Mouse (Mus musculus) limb, embryonic 10.5 days (tissue): ENCODE results near the gene Grcc10. TPM values are rescaled to one million over a fixed set of nuclear protein-coding genes. Genes with fewer than 3 reads are reported as not detected.
A peak's percentile ranks its signal among the peaks of the same experiment; 100 is the strongest.

Experiments used
- DNase-seq: peaks from one replicate; pipeline ENCODE4 v3.0.0-alpha.2; 2017; ENCODE audit warnings: low spot score
- H3K27ac ChIP-seq: fragments of 300-500 bp; sonication (generic); 2 replicates; pipeline ENCODE4 v1.5.1; 2016; ENCODE audit warnings: mild to moderate bottlenecking
- H3K27me3 ChIP-seq: fragments of 300-500 bp; sonication (generic); 2 replicates; pipeline ENCODE4 v1.6.1; 2016; ENCODE audit warnings: low read depth, mild to moderate bottlenecking; ENCODE audit not compliant: poor library complexity, severe bottlenecking
- H3K36me3 ChIP-seq: fragments of 300-500 bp; sonication (generic); 2 replicates; pipeline ENCODE4 v1.6.1; 2016; ENCODE audit warnings: mild to moderate bottlenecking, moderate library complexity
- H3K4me1 ChIP-seq: fragments of 300-500 bp; sonication (generic); 2 replicates; pipeline ENCODE4 v1.6.1; 2016
- H3K4me3 ChIP-seq: fragments of 300-500 bp; sonication (generic); 2 replicates; pipeline ENCODE4 v1.5.1; 2016; ENCODE audit warnings: mild to moderate bottlenecking, moderate library complexity
- H3K9me3 ChIP-seq: fragments of 300-500 bp; sonication (generic); replicated peaks from 2 replicates; pipeline ENCODE4 v1.6.1; 2016; ENCODE audit warnings: mild to moderate bottlenecking
- WGBS: fragments of 180-500 bp; shearing (Covaris S2); methylation state at CpG from one replicate; pipeline ENCODE4 v1.1.7; 2016; 5-methylcytosine and 5-hydroxymethylcytosine counted together
- polyA plus RNA-seq: library from polyadenylated mRNA; unstranded; fragments of >200 nt; fragmentation: Nextera tagmentation; extraction: Ambion mirVana; gene quantifications from 2 replicates; pipeline ENCODE4 v1.2.1, GENCODE M21; 2016

Gene Grcc10
- polyA plus RNA-seq, 1 experiment from 2014 or later, result 460 TPM

GRCm38 (mm10) chr6:124753861-124754260 is 12.7 kb upstream of the Grcc10 start:
- no peaks in the 10 kb centered on the region for H3K27me3 ChIP-seq
- peaks cover 41% of the 10 kb centered on the region for H3K4me1 ChIP-seq
- no peak overlapping the region for H3K27ac ChIP-seq
- peaks cover 42% of the 10 kb centered on the region for H3K36me3 ChIP-seq
- WGBS, result 88% methylated on average over 2 of the region's 2 CpGs
- no peaks in the 10 kb centered on the region for H3K9me3 ChIP-seq
- DNase-seq, result no peak
- no peak overlapping the region for H3K4me3 ChIP-seq

- peaks cover 68% of the 10 kb centered on the region for H3K36me3 ChIP-seq
- no peaks in the 10 kb centered on the region for H3K9me3 ChIP-seq
- no peak overlapping the region for H3K4me3 ChIP-seq
- DNase-seq, result no peak
- no peak overlapping the region for H3K27ac ChIP-seq
- H3K4me1 ChIP-seq, result peaks cover 35% of the 10 kb centered on the region
- no peaks in the 10 kb centered on the region for H3K27me3 ChIP-seq
- WGBS, result 85% methylated on average over 8 of the region's 8 CpGs
Measured at GRCm38 (mm10) chr6:124750405-124750804, 9.2 kb upstream of the Grcc10 start.

- H3K4me3 ChIP-seq, result peak overlapping the region; percentile 66
- H3K27ac ChIP-seq, result peak overlapping the region; percentile 96
- peaks cover 80% of the 10 kb centered on the region for H3K36me3 ChIP-seq
- H3K9me3 ChIP-seq, result no peaks in the 10 kb centered on the region
- no peak for DNase-seq
- WGBS, result 87% methylated on average over 7 of the region's 7 CpGs
- H3K27me3 ChIP-seq, result no peaks in the 10 kb centered on the region
- H3K4me1 ChIP-seq, result peaks cover 37% of the 10 kb centered on the region
Measured at GRCm38 (mm10) chr6:124746654-124747632, 5.8 kb upstream of the Grcc10 start.

GRCm38 (mm10) chr6:124746296-124746605 is 5.1 kb upstream of the Grcc10 start:
- no peaks in the 10 kb centered on the region for H3K9me3 ChIP-seq
- H3K27ac ChIP-seq, result peak overlapping the region; percentile 96
- peak overlapping the region; percentile 66 for H3K4me3 ChIP-seq
- H3K27me3 ChIP-seq, result no peaks in the 10 kb centered on the region
- peaks cover 42% of the 10 kb centered on the region for H3K4me1 ChIP-seq
- DNase-seq, result no peak
- 19% methylated on average over 8 of the region's 8 CpGs for WGBS
- H3K36me3 ChIP-seq, result peaks cover 77% of the 10 kb centered on the region

GRCm38 (mm10) chr6:124745490-124746295 is 4.5 kb upstream of the Grcc10 start:
- 1% methylated on average over 85 of the region's 85 CpGs for WGBS
- Histone ChIP-seq H3K27me3 (no peaks in the 10 kb centered on the region), H3K9me3 (no peaks in the 10 kb centered on the region), H3K27ac (peak overlapping the region; percentile 96), H3K36me3 (peaks cover 72% of the 10 kb centered on the region), H3K4me1 (peaks cover 42% of the 10 kb centered on the region), H3K4me3 (peak overlapping the region; percentile 66)
- peak; percentile 95 for DNase-seq

- H3K27me3 ChIP-seq, result no peaks in the 10 kb centered on the region
- H3K9me3 ChIP-seq, result no peaks in the 10 kb centered on the region
- no peak for DNase-seq
- peak overlapping the region; percentile 66 for H3K4me3 ChIP-seq
- H3K36me3 ChIP-seq, result peaks cover 64% of the 10 kb centered on the region
- H3K4me1 ChIP-seq, result peaks cover 49% of the 10 kb centered on the region
- 71% methylated on average over 26 of the region's 26 CpGs for WGBS
- H3K27ac ChIP-seq, result peak overlapping the region; percentile 96
Measured at GRCm38 (mm10) chr6:124744755-124745321, 3.7 kb upstream of the Grcc10 start.

- no peak overlapping the region for H3K27ac ChIP-seq
- 84% methylated on average over 8 of the region's 8 CpGs for WGBS
- peaks cover 61% of the 10 kb centered on the region for H3K36me3 ChIP-seq
- peaks cover 61% of the 10 kb centered on the region for H3K4me1 ChIP-seq
- no peaks in the 10 kb centered on the region for H3K27me3 ChIP-seq
- H3K9me3 ChIP-seq, result no peaks in the 10 kb centered on the region
- no peak overlapping the region for H3K4me3 ChIP-seq
- DNase-seq, result no peak
Measured at GRCm38 (mm10) chr6:124743647-124744046, 2.5 kb upstream of the Grcc10 start.

- DNase-seq, result no peak
- Histone ChIP-seq H3K4me3 (no peak overlapping the region), H3K4me1 (peaks cover 66% of the 10 kb centered on the region), H3K27ac (no peak overlapping the region), H3K36me3 (peaks cover 58% of the 10 kb centered on the region), H3K27me3 (no peaks in the 10 kb centered on the region), H3K9me3 (no peaks in the 10 kb centered on the region)
- 91% methylated on average over 15 of the region's 15 CpGs for WGBS
Measured at GRCm38 (mm10) chr6:124742839-124743514, 1.8 kb upstream of the Grcc10 start.

GRCm38 (mm10) chr6:124741842-124742241 is 668 bp upstream of the Grcc10 start:
- peaks cover 59% of the 10 kb centered on the region for H3K4me1 ChIP-seq
- peak overlapping the region; percentile 98 for H3K27ac ChIP-seq
- H3K27me3 ChIP-seq, result no peaks in the 10 kb centered on the region
- no peak for DNase-seq
- 72% methylated on average over 3 of the region's 3 CpGs for WGBS
- H3K36me3 ChIP-seq, result peaks cover 47% of the 10 kb centered on the region
- peak overlapping the region; percentile 66 for H3K4me3 ChIP-seq
- no peaks in the 10 kb centered on the region for H3K9me3 ChIP-seq

- Histone ChIP-seq H3K36me3 (peaks cover 41% of the 10 kb centered on the region), H3K9me3 (no peaks in the 10 kb centered on the region), H3K27me3 (no peaks in the 10 kb centered on the region), H3K27ac (peak overlapping the region; percentile 98), H3K4me3 (peak overlapping the region; percentile 66), H3K4me1 (peaks cover 44% of the 10 kb centered on the region)
- 1% methylated on average over 29 of the region's 29 CpGs for WGBS
- DNase-seq, result no peak
Measured at GRCm38 (mm10) chr6:124740211-124740887, 825 bp downstream of the Grcc10 start.

GRCm38 (mm10) chr6:124739231-124739796 is 1.9 kb downstream of the Grcc10 start:
- peaks cover 36% of the 10 kb centered on the region for H3K4me1 ChIP-seq
- no peaks in the 10 kb centered on the region for H3K9me3 ChIP-seq
- no peaks in the 10 kb centered on the region for H3K27me3 ChIP-seq
- peak overlapping the region; percentile 98; the same call in 1 of the 2 replicates for H3K27ac ChIP-seq
- 87% methylated on average over 10 of the region's 10 CpGs for WGBS
- peaks cover 32% of the 10 kb centered on the region for H3K36me3 ChIP-seq
- DNase-seq, result no peak
- H3K4me3 ChIP-seq, result 0 out of 2 replicates have a peak overlapping the region, but pooled peaks have one; percentile 7
